Mouse (Mus musculus): ENCODE data around the gene Aagab. TPM values are rescaled to one million over a fixed set of nuclear protein-coding genes. Genes with fewer than 3 reads are reported as not detected.

The Aagab gene
- polyA plus RNA-seq, 1 experiment from 2014 or later = 15.6 TPM

- WGBS (ENCODE audit: insufficient replicate concordance) = 70% methylated on average over 3 of the region's 3 CpGs
- Histone ChIP-seq H3K36me3 (replicated peaks) (no peaks in the 10 kb centered on the region), H3K9me3 (replicated peaks) (no peaks in the 10 kb centered on the region), H3K9ac (no peak overlapping the region), H3K4me2 (no peak overlapping the region), H3K27me3 (no peaks in the 10 kb centered on the region), H3K4me1 (replicated peaks) (no peaks in the 10 kb centered on the region), H3K27ac (replicated peaks) (no peak overlapping the region), H3K4me3 (replicated peaks) (no peak overlapping the region)
- no peak for ATAC-seq (ENCODE audit: insufficient read depth)
Observed at GRCm38 (mm10) chr9:63577469-63577868, 25.0 kb upstream of the Aagab start.

DNA sequence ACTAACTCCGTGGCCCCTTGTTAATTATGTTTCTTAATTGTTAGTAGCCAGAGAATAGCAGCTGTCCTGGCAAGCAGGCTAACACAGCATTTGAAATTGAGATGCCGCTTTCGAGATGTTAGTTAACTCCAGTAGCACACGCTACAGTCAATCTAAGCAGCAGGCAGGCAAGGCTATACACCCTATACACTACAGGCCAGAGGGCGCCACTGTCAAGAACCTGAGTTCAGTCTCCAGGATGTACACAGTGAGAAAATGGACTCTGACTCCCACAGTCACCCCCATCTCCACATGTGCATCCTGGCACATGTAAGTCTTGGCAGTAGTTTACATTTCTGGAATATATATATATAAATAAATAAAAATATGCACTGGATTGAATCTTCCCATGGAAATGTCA, 22.8 kb upstream of the Aagab start:
- Histone ChIP-seq H3K36me3 (replicated peaks) (no peaks in the 10 kb centered on the region), H3K9ac (no peak overlapping the region), H3K27ac (replicated peaks) (no peak overlapping the region), H3K27me3 (no peaks in the 10 kb centered on the region), H3K4me1 (replicated peaks) (no peaks in the 10 kb centered on the region), H3K9me3 (replicated peaks) (no peaks in the 10 kb centered on the region), H3K4me3 (replicated peaks) (no peak overlapping the region), H3K4me2 (no peak overlapping the region)
- 60% methylated on average over 5 of the region's 5 CpGs for WGBS (ENCODE audit: insufficient replicate concordance)
- ATAC-seq (ENCODE audit: insufficient read depth) = no peak

- no peak overlapping the region for H3K4me3 ChIP-seq (replicated peaks)
- H3K36me3 ChIP-seq (replicated peaks) = no peaks in the 10 kb centered on the region
- no peaks in the 10 kb centered on the region for H3K9me3 ChIP-seq (replicated peaks)
- no peaks in the 10 kb centered on the region for H3K4me1 ChIP-seq (replicated peaks)
- H3K27ac ChIP-seq (replicated peaks) = no peak overlapping the region
- H3K9ac ChIP-seq = no peak overlapping the region
- WGBS (ENCODE audit: insufficient replicate concordance) = 69% methylated on average over 2 of the region's 2 CpGs
- no peak overlapping the region for H3K4me2 ChIP-seq
- ATAC-seq (ENCODE audit: insufficient read depth) = no peak
- no peaks in the 10 kb centered on the region for H3K27me3 ChIP-seq
Observed at GRCm38 (mm10) chr9:63580046-63580445, 22.4 kb upstream of the Aagab start.

DNA sequence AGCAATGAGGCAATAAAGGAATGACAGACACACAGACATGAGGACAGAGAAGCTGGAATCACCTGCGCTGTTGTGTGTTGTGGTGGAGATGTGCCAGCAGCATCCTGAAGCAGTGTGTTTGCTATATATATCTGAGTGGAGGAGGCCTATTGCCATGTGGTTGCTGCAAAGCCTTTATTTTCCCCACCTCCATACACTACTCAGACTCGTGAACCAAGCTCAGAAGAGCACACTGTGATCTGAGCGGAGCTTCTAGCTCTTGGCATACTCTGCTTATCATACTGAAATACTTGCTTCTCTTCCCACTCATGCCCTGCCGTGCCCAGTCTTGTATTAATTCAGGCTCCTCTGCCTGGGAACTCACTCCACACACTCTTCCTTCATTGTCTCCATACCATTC, 20.7 kb upstream of the Aagab start:
- Histone ChIP-seq H3K36me3 (replicated peaks) (no peaks in the 10 kb centered on the region), H3K27ac (replicated peaks) (no peak overlapping the region), H3K4me2 (no peak overlapping the region), H3K27me3 (no peaks in the 10 kb centered on the region), H3K4me1 (replicated peaks) (no peaks in the 10 kb centered on the region), H3K9ac (no peak overlapping the region), H3K9me3 (replicated peaks) (no peaks in the 10 kb centered on the region), H3K4me3 (replicated peaks) (no peak overlapping the region)
- 67% methylated on average over 4 of the region's 4 CpGs for WGBS (ENCODE audit: insufficient replicate concordance)
- no peak for ATAC-seq (ENCODE audit: insufficient read depth)

DNA sequence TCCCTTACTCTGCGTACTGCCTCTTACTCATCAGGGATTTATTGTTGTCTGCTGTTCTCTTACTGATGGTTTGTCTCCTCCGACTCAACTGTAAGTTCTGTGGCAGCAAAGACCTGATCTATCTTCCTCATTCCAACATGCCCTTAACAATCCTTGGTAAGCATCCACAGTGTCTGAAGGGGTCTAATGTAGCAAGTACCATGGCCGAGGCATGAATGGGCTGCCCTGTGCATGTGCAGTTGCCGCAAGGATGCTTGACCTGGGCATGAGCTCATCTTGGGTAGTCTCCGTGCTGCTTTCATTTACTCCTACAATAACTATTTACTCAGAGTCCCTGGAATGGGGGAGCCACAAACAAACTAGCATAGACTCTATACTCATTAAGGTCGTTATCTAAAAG, 17.2 kb upstream of the Aagab start:
- 70% methylated on average over 6 of the region's 6 CpGs for WGBS (ENCODE audit: insufficient replicate concordance)
- Histone ChIP-seq H3K4me1 (replicated peaks) (no peaks in the 10 kb centered on the region), H3K36me3 (replicated peaks) (no peaks in the 10 kb centered on the region), H3K4me3 (replicated peaks) (no peak overlapping the region), H3K9ac (no peak overlapping the region), H3K4me2 (no peak overlapping the region), H3K9me3 (replicated peaks) (no peaks in the 10 kb centered on the region), H3K27ac (replicated peaks) (no peak overlapping the region), H3K27me3 (no peaks in the 10 kb centered on the region)
- no peak for ATAC-seq (ENCODE audit: insufficient read depth)

- no peak for ATAC-seq (ENCODE audit: insufficient read depth)
- no peak overlapping the region for H3K4me3 ChIP-seq (replicated peaks)
- no peaks in the 10 kb centered on the region for H3K36me3 ChIP-seq (replicated peaks)
- no peak overlapping the region for H3K27ac ChIP-seq (replicated peaks)
- WGBS (ENCODE audit: insufficient replicate concordance) = 51% methylated on average over 6 of the region's 6 CpGs
- H3K9ac ChIP-seq = no peak overlapping the region
- no peaks in the 10 kb centered on the region for H3K4me1 ChIP-seq (replicated peaks)
- H3K27me3 ChIP-seq = no peaks in the 10 kb centered on the region
- H3K9me3 ChIP-seq (replicated peaks) = no peaks in the 10 kb centered on the region
- no peak overlapping the region for H3K4me2 ChIP-seq
Observed at GRCm38 (mm10) chr9:63589209-63589608, 13.3 kb upstream of the Aagab start.

DNA sequence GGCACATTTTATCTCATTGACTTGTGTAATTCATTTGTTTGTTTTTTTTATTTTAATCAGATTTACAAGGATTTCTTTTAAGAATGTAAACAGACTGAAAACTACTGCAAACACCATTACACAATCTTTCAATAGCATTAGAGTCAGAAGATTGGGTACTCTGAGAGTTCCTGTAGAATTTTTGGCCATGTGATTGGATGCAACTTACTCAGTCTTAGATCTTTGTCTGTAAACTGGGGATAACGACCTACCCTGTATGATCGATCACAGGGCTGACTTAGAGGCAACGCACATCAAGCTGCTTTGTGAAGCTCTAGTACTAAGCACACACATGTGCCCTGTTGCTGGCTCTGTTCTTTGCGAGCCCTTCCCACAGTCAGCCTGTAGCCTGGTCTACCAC, 11.9 kb upstream of the Aagab start:
- Histone ChIP-seq H3K9me3 (replicated peaks) (no peaks in the 10 kb centered on the region), H3K4me1 (replicated peaks) (no peaks in the 10 kb centered on the region), H3K4me3 (replicated peaks) (no peak overlapping the region), H3K27me3 (no peaks in the 10 kb centered on the region), H3K9ac (no peak overlapping the region), H3K36me3 (replicated peaks) (no peaks in the 10 kb centered on the region), H3K4me2 (no peak overlapping the region), H3K27ac (replicated peaks) (no peak overlapping the region)
- 75% methylated on average over 4 of the region's 4 CpGs for WGBS (ENCODE audit: insufficient replicate concordance)
- ATAC-seq (ENCODE audit: insufficient read depth) = no peak

DNA sequence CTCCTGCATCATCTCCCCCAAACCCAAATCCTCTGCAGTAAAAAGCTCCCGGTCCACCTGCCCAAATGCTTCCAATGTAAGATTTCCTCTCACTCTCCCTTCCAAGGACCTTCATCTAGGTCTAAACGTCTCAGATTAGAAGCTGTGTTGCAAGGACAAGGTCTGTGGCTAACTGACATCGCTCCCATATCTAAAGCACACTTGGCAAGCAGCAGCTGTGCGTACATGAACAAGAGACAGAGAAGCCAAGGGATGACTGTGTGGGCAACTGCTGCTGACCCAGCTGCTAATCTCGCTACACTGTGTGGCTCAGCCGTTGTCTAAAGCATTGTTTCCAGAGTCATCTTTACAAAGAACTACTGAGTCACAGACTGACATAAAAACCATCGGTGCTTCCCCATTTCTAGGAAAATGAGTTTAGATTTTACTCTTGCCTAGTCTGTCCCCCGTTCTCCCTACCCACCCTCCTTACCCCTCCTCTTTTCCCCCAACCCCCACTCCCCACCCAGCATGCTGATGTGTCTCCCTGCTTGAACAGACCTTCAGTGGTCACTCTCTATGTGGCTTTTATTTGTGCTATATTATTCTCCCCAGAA, 10.7 kb upstream of the Aagab start:
- Histone ChIP-seq H3K9me3 (replicated peaks) (no peaks in the 10 kb centered on the region), H3K4me1 (replicated peaks) (no peaks in the 10 kb centered on the region), H3K4me2 (no peak overlapping the region), H3K4me3 (replicated peaks) (no peak overlapping the region), H3K27me3 (no peaks in the 10 kb centered on the region), H3K9ac (no peak overlapping the region), H3K27ac (replicated peaks) (no peak overlapping the region), H3K36me3 (replicated peaks) (no peaks in the 10 kb centered on the region)
- no peak for ATAC-seq (ENCODE audit: insufficient read depth)
- WGBS (ENCODE audit: insufficient replicate concordance) = 26% methylated on average over 8 of the region's 8 CpGs

- H3K9me3 ChIP-seq (replicated peaks) = no peaks in the 10 kb centered on the region
- H3K4me1 ChIP-seq (replicated peaks) = no peaks in the 10 kb centered on the region
- no peaks in the 10 kb centered on the region for H3K36me3 ChIP-seq (replicated peaks)
- H3K4me2 ChIP-seq = no peak overlapping the region
- ATAC-seq (ENCODE audit: insufficient read depth) = no peak
- no peak overlapping the region for H3K9ac ChIP-seq
- H3K4me3 ChIP-seq (replicated peaks) = no peak overlapping the region
- no peak overlapping the region for H3K27ac ChIP-seq (replicated peaks)
- no peaks in the 10 kb centered on the region for H3K27me3 ChIP-seq
- 84% methylated on average over 1 of the region's 1 CpGs for WGBS (ENCODE audit: insufficient replicate concordance)
Observed at GRCm38 (mm10) chr9:63595032-63595431, 7.4 kb upstream of the Aagab start.

- 61% methylated on average over 8 of the region's 8 CpGs for WGBS (ENCODE audit: insufficient replicate concordance)
- H3K36me3 ChIP-seq (replicated peaks) = no peaks in the 10 kb centered on the region
- no peak for ATAC-seq (ENCODE audit: insufficient read depth)
- no peak overlapping the region for H3K4me3 ChIP-seq (replicated peaks)
- no peak overlapping the region for H3K27ac ChIP-seq (replicated peaks)
- H3K4me1 ChIP-seq (replicated peaks) = no peaks in the 10 kb centered on the region
- no peaks in the 10 kb centered on the region for H3K9me3 ChIP-seq (replicated peaks)
- H3K4me2 ChIP-seq = no peak overlapping the region
- no peaks in the 10 kb centered on the region for H3K27me3 ChIP-seq
- no peak overlapping the region for H3K9ac ChIP-seq
Observed at GRCm38 (mm10) chr9:63595652-63596051, 6.8 kb upstream of the Aagab start.

GRCm38 (mm10) chr9:63596660-63597059, 5.8 kb upstream of the Aagab start:
- no peak overlapping the region for H3K27ac ChIP-seq (replicated peaks)
- H3K4me1 ChIP-seq (replicated peaks) = no peaks in the 10 kb centered on the region
- no peaks in the 10 kb centered on the region for H3K27me3 ChIP-seq
- H3K9me3 ChIP-seq (replicated peaks) = no peaks in the 10 kb centered on the region
- WGBS (ENCODE audit: insufficient replicate concordance) = 70% methylated on average over 9 of the region's 9 CpGs
- no peak overlapping the region for H3K4me3 ChIP-seq (replicated peaks)
- H3K36me3 ChIP-seq (replicated peaks) = no peaks in the 10 kb centered on the region
- H3K4me2 ChIP-seq = no peak overlapping the region
- no peak overlapping the region for H3K9ac ChIP-seq
- no peak for ATAC-seq (ENCODE audit: insufficient read depth)

- Histone ChIP-seq H3K27me3 (no peaks in the 10 kb centered on the region), H3K9ac (peak overlapping the region; percentile 92), H3K36me3 (replicated peaks) (0 out of 2 replicates have a peak, but pooled peaks cover 3% of the 10 kb centered on the region), H3K4me3 (replicated peaks) (peak overlapping the region; percentile 97), H3K9me3 (replicated peaks) (no peaks in the 10 kb centered on the region), H3K4me2 (peak overlapping the region; percentile 79), H3K4me1 (replicated peaks) (peaks cover 32% of the 10 kb centered on the region), H3K27ac (replicated peaks) (peak overlapping the region; percentile 70)
- ATAC-seq (ENCODE audit: insufficient read depth) = no peak
- WGBS (ENCODE audit: insufficient replicate concordance) = 21% methylated on average over 6 of the region's 6 CpGs
Observed at GRCm38 (mm10) chr9:63603849-63604248, 1.4 kb downstream of the Aagab start.
